Mouse (Mus musculus): Measurements from ENCODE around the gene Gbp7. TPM values are rescaled to one million over a fixed set of nuclear protein-coding genes. Genes with fewer than 3 reads are reported as not detected.

Gene Gbp7
- polyA plus RNA-seq, 1 experiment, result 2.9 TPM

- H3K4me1 ChIP-seq (ENCODE audit: control insufficient read depth, insufficient read depth, low read length), result no peaks in the 10 kb centered on the region
- H3K27ac ChIP-seq (ENCODE audit: insufficient read depth, low read length), result no peak overlapping the region
- TF ChIP-seq POLR2A (IDR thresholded peaks at IDR 0.05; ENCODE audit: extremely low read depth, insufficient read depth, low read length) (no peak), CTCF (IDR thresholded peaks at IDR 0.05; ENCODE audit: extremely low read depth, insufficient read depth, low read length) (no peak)
- no peak overlapping the region for H3K4me3 ChIP-seq (ENCODE audit: insufficient read depth, low read length)
These were observed 58.7 kb downstream of the Gbp7 start for GRCm38 (mm10) chr3:142588888-142589287.

- no peak overlapping the region for H3K27ac ChIP-seq (ENCODE audit: insufficient read depth, low read length)
- TF ChIP-seq CTCF (IDR thresholded peaks at IDR 0.05; ENCODE audit: extremely low read depth, insufficient read depth, low read length) (no peak), POLR2A (IDR thresholded peaks at IDR 0.05; ENCODE audit: extremely low read depth, insufficient read depth, low read length) (no peak)
- H3K4me3 ChIP-seq (ENCODE audit: insufficient read depth, low read length), result no peak overlapping the region
- H3K4me1 ChIP-seq (ENCODE audit: control insufficient read depth, insufficient read depth, low read length), result no peaks in the 10 kb centered on the region
These were observed 60.4 kb downstream of the Gbp7 start for GRCm38 (mm10) chr3:142590431-142591067.

DNA sequence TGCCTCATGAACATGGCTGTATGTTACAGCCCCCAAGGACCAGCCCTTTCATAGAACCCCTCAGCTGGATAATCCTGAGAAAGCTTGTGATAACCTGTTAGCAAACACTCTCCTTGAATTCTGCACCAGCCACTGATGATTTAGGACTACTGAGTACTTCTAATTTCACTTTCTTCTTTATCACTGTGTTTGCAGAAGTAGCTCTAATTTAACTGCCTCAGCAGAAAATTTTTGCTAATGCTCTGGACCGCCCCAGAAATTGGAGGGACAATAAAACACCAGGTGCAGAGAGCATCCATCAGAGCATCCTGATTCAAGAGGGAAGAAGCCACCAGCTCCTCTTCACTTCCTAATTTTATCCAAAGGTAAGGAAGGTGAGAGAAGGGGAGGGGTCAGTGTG lies 64.4 kb downstream of the Gbp7 start, which contains the start of gene Gbp2b:
TSS of gene Gbp2b (plus strand) at position 301 of the 400 bp plus-strand sequence.
- Histone ChIP-seq H3K27ac (ENCODE audit: insufficient read depth, low read length) (no peak within 1 kb of the TSS), H3K4me3 (ENCODE audit: insufficient read depth, low read length) (no peak within 1 kb of the TSS), H3K4me1 (ENCODE audit: control insufficient read depth, insufficient read depth, low read length) (no peaks in the 10 kb centered on the region)
- TF ChIP-seq CTCF (IDR thresholded peaks at IDR 0.05; ENCODE audit: extremely low read depth, insufficient read depth, low read length), result no peak

DNA sequence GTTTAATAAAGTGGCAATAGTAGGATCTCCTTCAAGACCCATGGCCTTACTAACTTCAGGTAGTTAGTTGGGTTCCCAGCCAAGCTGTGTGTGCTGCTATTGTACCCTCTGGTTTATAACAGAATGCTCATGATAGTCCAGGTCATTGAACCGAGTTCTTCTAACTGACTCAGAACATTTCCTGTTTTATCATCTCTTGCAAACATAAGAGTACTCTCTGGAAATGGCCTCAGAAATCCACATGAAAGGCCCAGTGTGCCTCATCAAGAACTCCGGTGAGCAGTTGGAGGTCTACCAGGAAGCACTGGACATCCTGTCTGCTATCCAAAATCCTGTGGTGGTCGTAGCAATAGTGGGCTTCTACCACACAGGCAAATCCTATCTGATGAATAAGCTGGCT lies 67.8 kb downstream of the Gbp7 start:
- no peak overlapping the region for H3K27ac ChIP-seq (ENCODE audit: insufficient read depth, low read length)
- no peak for TF ChIP-seq POLR2A (IDR thresholded peaks at IDR 0.05; ENCODE audit: extremely low read depth, insufficient read depth, low read length)
- H3K4me1 ChIP-seq (ENCODE audit: control insufficient read depth, insufficient read depth, low read length), result no peaks in the 10 kb centered on the region
- no peak overlapping the region for H3K4me3 ChIP-seq (ENCODE audit: insufficient read depth, low read length)

Other genes with a start within 250 kb of the Gbp7 start
- gene Pdlim5, start 134.6 kb upstream of the Gbp7 start, polyA plus RNA-seq (2012; rRNA removed), result 18.7 and 19.9 TPM in 2 replicates
- gene Gbp5, start 36.4 kb upstream of the Gbp7 start, polyA plus RNA-seq (2012; rRNA removed), result 2.5 and 3.0 TPM in 2 replicates
- gene Gbp3, start 29.7 kb downstream of the Gbp7 start, polyA plus RNA-seq (2012; rRNA removed), result 9.1 and 10.0 TPM in 2 replicates
- not detected in 2 replicates for gene Gbp2b, start 64.5 kb downstream of the Gbp7 start, polyA plus RNA-seq (2012; rRNA removed)
- 3.0 and 3.9 TPM in 2 replicates for gene Gbp2, start 90.3 kb downstream of the Gbp7 start, polyA plus RNA-seq (2012; rRNA removed)
- 7.2 and 7.3 TPM in 2 replicates for gene Kyat3, start 170.7 kb downstream of the Gbp7 start, polyA plus RNA-seq (2012; rRNA removed)
- gene Gtf2b, start 234.7 kb downstream of the Gbp7 start, polyA plus RNA-seq (2012; rRNA removed), result 41.2 and 41.4 TPM in 2 replicates